Mouse (Mus musculus): ENCODE measurements around the gene Krtap24-1. TPM values are rescaled to one million over a fixed set of nuclear protein-coding genes. Genes with fewer than 3 reads are reported as not detected.

Krtap24-1 gene
- total and polyA plus RNA-seq, 3 experiments, result not detected

- H3K79me2 ChIP-seq (ENCODE audit: control insufficient read depth, insufficient read depth, low read length, poor library complexity), result no peaks in the 10 kb centered on the region
- no peak overlapping the region for H3K4me3 ChIP-seq (ENCODE audit: control insufficient read depth in 1 of 2, insufficient read depth in 1 of 2, low read depth in 2 of 2, low read length in 2 of 2)
- H3K9ac ChIP-seq (ENCODE audit: control insufficient read depth, low read depth, low read length, poor library complexity, severe bottlenecking), result no peak overlapping the region
- H3K27me3 ChIP-seq (ENCODE audit: control insufficient read depth in 1 of 2, insufficient read depth in 2 of 2, low read length in 2 of 2), result no peaks in the 10 kb centered on the region
- DNase-seq (ENCODE audit: low read depth, low spot score), result no peak
- H3K27ac ChIP-seq (ENCODE audit: control insufficient read depth, low read depth, low read length), result no peak overlapping the region
- H3K36me3 ChIP-seq (ENCODE audit: control insufficient read depth in 1 of 2, insufficient read depth in 2 of 2, low read length in 2 of 2), result no peaks in the 10 kb centered on the region
- H3K9me3 ChIP-seq (replicated peaks; ENCODE audit: insufficient read depth, low read length), result no peaks in the 10 kb centered on the region
- no peak for TF ChIP-seq E2F4 (IDR thresholded peaks at IDR 0.05; ENCODE audit: borderline replicate concordance, low read depth, low read length)
- H3K4me1 ChIP-seq (ENCODE audit: control insufficient read depth in 1 of 2, insufficient read depth in 2 of 2, low read length in 2 of 2), result no peaks in the 10 kb centered on the region
Measured at GRCm38 (mm10) chr16:88569732-88570131, 42.3 kb downstream of the Krtap24-1 start.

- Histone ChIP-seq H3K27me3 (ENCODE audit: control insufficient read depth in 1 of 2, insufficient read depth in 2 of 2, low read length in 2 of 2) (no peaks in the 10 kb centered on the region), H3K27ac (ENCODE audit: control insufficient read depth, low read depth, low read length) (no peak overlapping the region), H3K9me3 (replicated peaks; ENCODE audit: insufficient read depth, low read length) (no peaks in the 10 kb centered on the region), H3K36me3 (ENCODE audit: control insufficient read depth in 1 of 2, insufficient read depth in 2 of 2, low read length in 2 of 2) (no peaks in the 10 kb centered on the region), H3K4me3 (ENCODE audit: control insufficient read depth in 1 of 2, insufficient read depth in 1 of 2, low read depth in 2 of 2, low read length in 2 of 2) (no peak overlapping the region), H3K79me2 (ENCODE audit: control insufficient read depth, insufficient read depth, low read length, poor library complexity) (no peaks in the 10 kb centered on the region), H3K4me1 (ENCODE audit: control insufficient read depth in 1 of 2, insufficient read depth in 2 of 2, low read length in 2 of 2) (no peaks in the 10 kb centered on the region), H3K9ac (ENCODE audit: control insufficient read depth, low read depth, low read length, poor library complexity, severe bottlenecking) (no peak overlapping the region)
- TF ChIP-seq MEF2A (IDR thresholded peaks at IDR 0.05; ENCODE audit: extremely low read depth, insufficient replicate concordance, low read depth, low read length, poor library complexity, severe bottlenecking) (no peak), TCF12 (IDR thresholded peaks at IDR 0.05; ENCODE audit: low read depth, low read length) (no peak), TBP (IDR thresholded peaks at IDR 0.05; ENCODE audit: low read depth, low read length) (no peak), E2F4 (IDR thresholded peaks at IDR 0.05; ENCODE audit: borderline replicate concordance, low read depth, low read length) (no peak), ZC3H11A (IDR thresholded peaks at IDR 0.05; ENCODE audit: low read depth, low read length) (no peak), CHD1 (IDR thresholded peaks at IDR 0.05; ENCODE audit: low read depth, low read length) (no peak), GABPA (IDR thresholded peaks at IDR 0.05; ENCODE audit: low read depth, low read length) (no peak), MXI1 (IDR thresholded peaks at IDR 0.05; ENCODE audit: low read depth, low read length) (no peak), MAX (IDR thresholded peaks at IDR 0.05; ENCODE audit: low read length) (no peak), ZNF384 (IDR thresholded peaks at IDR 0.05; ENCODE audit: low read depth, low read length) (no peak), MYB (IDR thresholded peaks at IDR 0.05; ENCODE audit: low read depth, low read length) (no peak), ELF1 (IDR thresholded peaks at IDR 0.05; ENCODE audit: low read depth, low read length) (no peak), POLR2AphosphoS5 (IDR thresholded peaks at IDR 0.05; ENCODE audit: borderline replicate concordance, low read depth, low read length) (no peak), UBTF (IDR thresholded peaks at IDR 0.05; ENCODE audit: borderline replicate concordance, insufficient read depth, low read depth, low read length) (no peak), USF2 (IDR thresholded peaks at IDR 0.05; ENCODE audit: borderline replicate concordance in 1 of 2, insufficient read depth in 1 of 2, low read depth in 1 of 2, low read length in 2 of 2) (no peak), MYC (IDR thresholded peaks at IDR 0.05; ENCODE audit: low read depth, low read length) (no peak), USF1 (IDR thresholded peaks at IDR 0.05; ENCODE audit: low read depth, low read length) (no peak), KAT2A (conservative IDR thresholded peaks at IDR 0.05; ENCODE audit: low read depth, low read length) (no peak), EP300 (IDR thresholded peaks at IDR 0.05; ENCODE audit: low read depth in 1 of 2, low read length in 2 of 2) (no peak)
- DNase-seq (ENCODE audit: low read depth, low spot score), result no peak
Measured at GRCm38 (mm10) chr16:88569096-88569495, 43.0 kb downstream of the Krtap24-1 start.

Measured in MEL (cell line).